Mouse (Mus musculus) common myeloid progenitor, adult 5-6 weeks (primary cell): ENCODE results near the gene Ly6g6c. TPM values are rescaled to one million over a fixed set of nuclear protein-coding genes. Genes with fewer than 3 reads are reported as not detected.
A peak's percentile ranks its signal among the peaks of the same experiment; 100 is the strongest.
"Not testable (repeated sequence)": the region's sequence is repeated elsewhere in the genome, so short reads cannot be mapped to it uniquely, and the experiment has no call there.

Experiments
- ATAC-seq: replicated peaks from 2 replicates; pipeline ENCODE4 v1.8.0; 2016; ENCODE audit warnings: low read depth, mild to moderate bottlenecking, moderate TSS enrichment, inconsistent platforms; ENCODE audit not compliant: poor library complexity, severe bottlenecking
- total RNA-seq: library from RNA; stranded (forward); fragments of 200-1000, 187-1606 nt; gene quantifications from 2 replicates; pipeline ENCODE4 v1.2.3, GENCODE M21; 2017

Gene Ly6g6c
- total RNA-seq, 1 experiment from 2014 or later, result not detected

DNA sequence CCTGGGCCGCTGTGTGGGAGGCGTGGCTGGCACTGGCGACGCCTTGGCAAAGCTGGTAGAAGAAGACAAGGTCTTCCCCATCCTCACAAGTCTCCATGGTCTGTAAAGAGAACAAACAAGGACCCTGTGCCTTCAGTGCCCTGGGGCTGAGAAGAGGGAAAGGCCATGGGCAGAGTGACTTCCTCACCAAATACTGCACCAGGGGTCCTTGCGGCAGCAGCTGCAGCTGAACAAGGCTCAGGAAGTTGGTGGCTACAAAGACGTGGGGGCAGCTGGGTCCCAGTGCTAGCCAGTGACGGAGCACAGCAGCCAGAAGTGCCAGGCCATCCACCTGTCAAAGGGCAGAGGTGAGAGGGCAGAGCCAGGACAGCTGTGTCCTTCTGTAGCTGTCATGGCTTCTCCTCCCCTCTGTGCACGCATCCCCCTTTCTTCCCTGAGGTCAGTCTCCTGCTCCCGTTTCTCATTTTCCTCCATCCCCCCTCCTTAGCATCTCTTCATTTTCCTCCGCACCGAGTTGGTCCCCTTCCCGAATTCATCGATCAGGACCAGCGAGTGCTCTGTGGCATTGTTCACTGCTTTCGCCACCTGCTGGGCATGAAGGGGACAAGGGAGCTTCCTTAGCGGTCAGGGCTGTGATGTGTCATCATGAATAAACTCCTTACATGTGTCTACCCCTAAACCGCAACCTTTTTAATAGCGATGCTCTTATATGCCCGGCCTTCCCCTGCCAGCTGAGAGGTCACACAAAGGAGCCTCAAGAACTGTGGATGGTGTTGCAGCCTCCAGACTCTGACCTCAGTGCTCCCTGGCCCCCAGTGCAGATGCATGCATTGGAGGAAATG lies 35.3 kb upstream of the Ly6g6c start:
- peak; percentile 67 for ATAC-seq

DNA sequence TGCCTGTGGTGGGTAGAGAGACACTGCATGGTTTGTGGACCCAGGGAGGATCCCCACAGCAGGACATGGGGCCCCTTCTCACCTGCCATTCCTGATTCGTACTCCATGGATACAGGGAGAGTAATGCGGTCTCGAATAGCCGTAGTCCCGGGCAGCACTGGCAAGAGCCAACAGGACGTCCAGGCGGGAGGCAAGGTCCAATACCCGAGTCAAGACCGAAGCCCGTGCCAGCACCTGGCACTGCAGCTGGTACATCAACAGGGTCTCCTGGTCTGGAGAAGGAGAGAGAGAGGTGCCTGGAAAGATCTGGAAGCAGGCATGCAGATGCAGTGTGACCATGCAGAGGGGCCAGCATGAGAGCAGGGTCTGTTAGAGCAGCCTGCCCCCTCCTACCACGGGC lies 33.9 kb upstream of the Ly6g6c start:
- ATAC-seq, result no peak

DNA sequence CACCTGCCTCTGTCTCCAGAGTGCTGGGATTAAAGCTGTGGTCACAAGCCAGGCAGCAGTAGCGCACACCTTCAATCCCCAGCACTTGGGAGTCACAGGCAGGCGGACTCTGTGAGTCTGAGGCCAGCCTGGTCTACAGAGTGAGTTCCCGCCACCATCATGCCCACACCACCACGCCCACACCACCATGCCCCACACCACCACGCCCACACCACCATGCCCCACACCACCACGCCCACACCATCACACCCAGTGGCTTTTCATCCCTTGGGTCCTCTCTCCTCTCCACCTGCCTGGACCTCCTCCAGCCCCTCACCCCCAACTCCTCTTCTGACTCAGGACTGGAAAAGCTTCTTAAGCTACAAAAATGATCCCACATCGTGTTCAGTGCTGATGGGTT lies 33.3 kb upstream of the Ly6g6c start:
- ATAC-seq, result no peak

DNA sequence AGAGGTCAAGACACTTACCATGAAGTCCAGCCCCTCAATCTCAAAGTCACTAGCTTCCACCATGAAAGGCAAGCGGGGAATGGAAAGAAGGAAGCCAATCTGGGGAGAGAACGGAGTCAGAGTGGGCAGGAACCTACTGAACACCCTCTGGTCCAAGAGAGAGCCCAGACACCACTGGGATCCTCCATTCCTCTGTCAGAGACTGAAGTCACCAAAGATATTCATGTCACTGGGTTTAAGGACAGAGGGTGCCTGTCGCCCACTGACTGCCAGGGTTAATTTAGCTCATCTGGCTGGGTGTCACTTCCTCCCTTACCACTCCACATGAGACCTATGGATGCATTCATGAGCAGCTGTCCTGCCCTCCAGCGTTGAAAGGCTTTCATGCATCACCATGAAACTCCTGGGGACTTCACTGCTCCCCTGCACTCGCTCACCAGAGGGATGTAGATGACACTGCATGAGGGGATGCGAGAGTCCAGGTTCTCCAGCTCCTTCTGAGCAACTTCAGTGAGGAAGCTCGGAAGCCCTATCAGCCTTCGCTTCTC lies 32.8 kb upstream of the Ly6g6c start:
- 0 out of 2 replicates have a peak, but pooled peaks have one; percentile 19 for ATAC-seq

DNA sequence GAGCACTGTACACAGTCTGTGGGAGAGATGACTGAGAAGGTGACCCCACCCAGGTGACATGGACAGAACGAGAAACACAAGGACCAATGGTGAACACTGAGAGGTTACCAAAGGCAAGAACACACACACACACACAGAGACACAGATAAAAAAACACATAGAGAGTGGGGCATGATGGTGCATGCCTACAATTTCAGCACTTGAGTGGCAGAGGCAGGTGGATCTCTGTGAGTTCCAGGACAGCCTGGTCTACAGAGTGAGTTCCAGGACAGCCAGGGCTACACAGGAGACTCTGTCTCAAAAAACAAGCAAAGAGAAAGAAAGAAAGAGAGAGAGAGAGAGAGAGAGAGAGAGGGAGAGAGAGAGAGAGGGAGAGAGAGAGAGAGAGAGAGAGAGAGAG lies 31.5 kb upstream of the Ly6g6c start:
- not testable (repeated sequence) for ATAC-seq

DNA sequence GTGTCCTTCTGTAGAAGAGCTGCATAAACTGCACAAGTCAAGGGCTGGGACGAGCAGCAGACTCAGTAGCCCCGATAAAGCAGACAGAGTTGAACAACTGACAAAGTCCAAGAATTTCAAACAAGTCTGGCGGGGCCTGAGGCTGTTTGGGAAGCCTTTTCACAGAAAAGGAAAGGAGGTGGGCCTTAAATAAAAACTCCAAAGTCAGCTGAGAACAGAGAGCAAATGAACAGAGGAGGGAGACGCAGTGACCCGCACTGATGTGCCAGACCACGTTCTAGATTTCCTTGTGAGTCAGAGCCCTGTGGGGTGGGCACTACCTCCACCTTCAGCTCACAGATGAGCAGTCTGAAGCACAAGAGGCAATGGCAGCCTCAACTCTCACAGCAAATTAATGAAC lies 30.3 kb upstream of the Ly6g6c start:
- no peak for ATAC-seq

DNA sequence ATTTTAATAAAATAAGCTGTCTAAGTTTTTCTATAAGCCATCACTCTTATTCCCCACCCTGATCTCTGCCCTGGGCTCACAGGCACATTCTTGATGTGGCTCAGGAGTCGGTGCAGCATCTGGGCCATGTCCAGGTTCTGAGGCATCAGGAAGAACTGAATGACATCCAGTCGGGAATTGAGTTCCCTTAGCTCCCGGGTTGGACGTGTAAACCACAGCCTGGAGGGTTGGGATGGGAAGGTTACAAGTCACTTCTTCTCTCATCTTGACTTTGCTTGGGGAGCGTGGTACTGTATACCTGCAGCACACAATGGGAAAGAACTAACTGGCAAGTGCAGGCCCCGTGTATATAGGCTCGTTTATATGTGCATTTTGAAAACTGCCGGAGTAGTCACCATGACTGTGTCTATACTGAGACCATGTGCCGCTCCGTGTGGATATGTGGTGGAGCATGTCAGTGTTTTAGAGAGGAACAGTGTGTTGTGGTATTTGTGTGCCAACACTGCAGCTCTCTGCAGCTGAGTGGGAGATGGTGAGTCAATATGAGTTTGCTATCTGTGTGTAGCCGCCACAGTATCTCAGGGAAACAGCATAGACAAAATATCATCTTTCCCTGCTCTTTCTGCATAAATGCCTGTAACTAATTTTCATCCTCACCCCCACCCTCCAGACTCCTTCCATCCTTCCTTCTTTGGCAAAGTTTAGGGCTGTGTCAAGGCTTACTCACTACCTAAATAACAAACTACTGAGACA lies 25.9 kb upstream of the Ly6g6c start:
- no peak for ATAC-seq

DNA sequence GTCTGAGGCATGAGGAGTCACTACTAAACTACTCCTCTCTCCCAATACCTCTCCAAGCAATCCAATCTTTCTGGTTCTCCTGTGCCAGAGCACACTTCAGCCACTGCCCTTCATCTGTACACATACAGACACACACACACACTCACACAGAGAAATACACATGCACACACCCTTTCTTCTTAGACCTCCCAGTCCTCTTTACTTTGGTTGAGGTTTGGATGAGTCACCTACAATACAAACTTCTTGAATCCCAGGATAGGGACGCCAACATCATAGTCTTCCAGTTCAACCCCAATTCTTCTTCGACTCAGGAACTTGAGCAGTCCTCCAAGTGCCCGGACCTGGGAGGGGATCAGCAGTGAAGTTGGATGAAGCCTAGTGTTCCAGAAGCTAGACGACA lies 21.4 kb upstream of the Ly6g6c start:
- no peak for ATAC-seq

DNA sequence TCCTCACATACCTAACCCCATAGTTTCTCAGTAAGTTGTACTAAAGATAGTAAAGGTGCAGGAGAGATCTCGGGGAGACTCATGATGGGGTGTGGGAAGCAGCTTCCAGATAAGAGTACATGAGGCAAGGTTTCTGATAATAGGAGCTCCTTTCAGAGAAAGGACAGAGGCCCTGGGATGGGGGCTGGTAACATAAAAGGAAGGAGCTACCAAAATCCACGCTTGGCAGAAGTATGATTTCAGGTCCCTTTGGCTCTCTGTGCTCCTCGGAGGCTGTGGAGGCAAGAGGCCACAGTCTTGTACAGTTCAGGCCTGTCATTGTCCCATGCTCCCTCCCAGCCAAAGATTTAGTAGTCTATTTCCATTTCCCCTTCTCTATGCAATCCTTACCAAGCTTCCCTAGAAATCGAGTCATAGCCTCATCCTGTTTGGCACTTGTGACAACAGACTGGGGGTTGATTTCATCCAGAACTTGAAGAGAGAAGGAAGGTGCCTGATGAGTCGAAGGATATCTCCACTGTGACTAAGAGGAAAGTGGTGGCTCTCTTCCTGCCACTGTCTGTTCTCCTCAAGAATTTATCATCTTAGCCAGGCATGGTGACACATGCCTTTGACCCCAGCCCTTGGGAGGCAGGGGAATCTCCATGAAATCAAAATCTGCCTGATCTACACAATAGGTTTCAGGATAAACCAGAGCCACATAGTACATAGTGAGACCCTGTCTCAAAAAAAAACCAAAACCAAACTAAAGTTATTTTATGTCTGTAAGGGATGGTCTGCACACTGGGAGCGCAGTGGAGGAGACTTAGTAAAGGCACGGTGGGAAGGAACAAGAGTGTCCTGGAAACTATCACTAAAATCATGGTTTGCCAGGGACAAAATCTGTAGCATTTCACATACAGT lies 20.0 kb upstream of the Ly6g6c start:
- no peak for ATAC-seq

DNA sequence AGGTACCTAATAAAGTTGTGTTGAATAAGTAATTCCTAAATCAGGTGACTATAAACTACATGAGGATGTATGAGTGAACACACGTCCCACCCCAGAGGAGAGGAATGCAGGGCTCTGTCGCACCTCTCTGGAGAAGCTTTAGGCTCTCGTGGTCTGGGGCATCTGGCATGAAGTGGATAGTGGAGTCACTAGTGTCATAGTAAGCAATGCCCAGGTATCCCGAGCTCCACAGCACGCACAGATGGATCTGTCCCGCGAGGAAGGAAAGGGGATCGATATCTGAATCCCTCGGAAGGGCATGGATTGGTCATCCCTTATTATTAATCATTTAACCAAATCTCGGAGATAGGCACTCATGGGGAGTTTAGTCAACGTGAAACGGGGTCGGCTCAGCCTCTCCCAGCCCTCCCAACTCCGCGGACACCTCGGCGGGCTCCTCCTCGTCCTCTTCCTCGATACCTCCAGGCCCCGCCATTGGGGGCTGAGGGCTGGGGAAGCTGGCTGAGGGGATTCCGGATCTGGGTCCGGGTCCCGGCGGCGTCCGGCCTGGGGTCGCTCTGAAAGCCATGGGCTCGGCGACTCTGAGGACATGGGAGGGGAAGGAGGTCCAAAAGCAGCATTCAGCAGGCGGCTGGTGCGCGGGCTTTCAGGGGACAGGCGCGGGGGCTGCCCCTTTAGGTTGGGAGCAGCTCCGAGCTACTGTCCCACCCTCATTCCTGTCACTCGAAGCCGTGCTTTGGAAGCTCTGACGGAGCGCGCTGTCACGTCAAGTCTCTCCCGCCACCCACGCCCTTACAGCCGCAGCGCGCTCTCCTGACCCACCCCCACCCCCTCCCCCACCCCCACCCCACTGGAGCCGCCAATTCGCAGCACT lies 19.1 kb upstream of the Ly6g6c start:
- no peak for ATAC-seq

DNA sequence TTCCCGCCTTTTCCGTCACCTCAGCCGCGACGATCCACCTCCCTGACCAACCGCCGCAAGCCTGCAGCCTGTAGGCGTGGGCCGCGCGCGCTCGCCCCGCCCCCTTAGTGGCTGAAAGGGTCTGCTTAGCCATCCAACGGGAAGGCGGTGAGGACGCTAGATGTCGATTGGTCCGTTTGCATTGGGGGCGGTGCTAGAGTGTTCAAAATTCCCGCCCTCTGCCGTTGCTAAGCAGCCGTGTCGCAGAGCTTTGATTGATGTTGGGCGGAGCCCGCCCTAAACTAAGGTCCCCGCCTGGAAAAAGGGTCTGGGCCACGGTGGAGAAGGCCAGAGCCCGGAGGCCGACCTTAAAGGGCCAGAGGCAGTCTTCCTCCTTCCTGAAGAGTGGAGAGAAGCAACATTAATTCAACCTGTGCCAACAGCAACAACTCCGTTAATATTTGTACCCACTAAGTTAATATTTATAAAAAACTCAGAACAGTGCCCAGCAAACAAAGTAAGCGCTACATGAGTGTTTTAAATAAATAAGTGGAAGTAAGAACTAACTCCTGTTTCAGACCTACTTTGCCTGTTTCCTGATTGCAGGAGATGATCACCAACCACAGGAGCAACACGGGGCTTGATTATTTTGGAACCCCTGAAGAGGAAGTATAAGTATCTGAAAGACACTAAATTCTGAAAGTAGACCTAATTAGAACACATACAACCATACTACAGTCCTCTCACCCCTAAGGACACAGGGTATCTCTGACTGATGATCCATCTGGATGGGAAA lies 18.3 kb upstream of the Ly6g6c start, which contains the start of gene Msh5:
Msh5 (minus strand) TSS at position 65 of the 775 bp plus-strand sequence.
- ATAC-seq, result peak; percentile 71

DNA sequence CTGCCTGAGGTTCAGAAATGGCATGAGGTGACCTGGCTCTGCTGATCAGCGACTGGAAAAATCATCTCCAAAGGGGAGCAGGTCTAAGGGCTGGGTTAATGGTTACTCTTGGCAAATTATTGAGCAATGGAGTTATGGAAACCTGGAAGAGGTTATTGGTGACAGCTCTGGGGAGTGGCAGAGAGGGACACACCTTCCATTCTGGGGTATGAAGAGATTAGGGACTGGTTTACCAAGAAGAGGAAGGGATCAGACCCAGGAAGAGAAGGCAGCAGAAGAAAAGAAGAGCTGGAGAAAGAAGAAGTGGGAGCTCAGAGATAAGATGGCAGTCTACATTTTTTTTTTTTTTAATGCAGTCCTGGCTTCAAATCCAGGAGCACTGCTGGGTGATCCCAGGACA lies 17.5 kb upstream of the Ly6g6c start:
- no peak for ATAC-seq

DNA sequence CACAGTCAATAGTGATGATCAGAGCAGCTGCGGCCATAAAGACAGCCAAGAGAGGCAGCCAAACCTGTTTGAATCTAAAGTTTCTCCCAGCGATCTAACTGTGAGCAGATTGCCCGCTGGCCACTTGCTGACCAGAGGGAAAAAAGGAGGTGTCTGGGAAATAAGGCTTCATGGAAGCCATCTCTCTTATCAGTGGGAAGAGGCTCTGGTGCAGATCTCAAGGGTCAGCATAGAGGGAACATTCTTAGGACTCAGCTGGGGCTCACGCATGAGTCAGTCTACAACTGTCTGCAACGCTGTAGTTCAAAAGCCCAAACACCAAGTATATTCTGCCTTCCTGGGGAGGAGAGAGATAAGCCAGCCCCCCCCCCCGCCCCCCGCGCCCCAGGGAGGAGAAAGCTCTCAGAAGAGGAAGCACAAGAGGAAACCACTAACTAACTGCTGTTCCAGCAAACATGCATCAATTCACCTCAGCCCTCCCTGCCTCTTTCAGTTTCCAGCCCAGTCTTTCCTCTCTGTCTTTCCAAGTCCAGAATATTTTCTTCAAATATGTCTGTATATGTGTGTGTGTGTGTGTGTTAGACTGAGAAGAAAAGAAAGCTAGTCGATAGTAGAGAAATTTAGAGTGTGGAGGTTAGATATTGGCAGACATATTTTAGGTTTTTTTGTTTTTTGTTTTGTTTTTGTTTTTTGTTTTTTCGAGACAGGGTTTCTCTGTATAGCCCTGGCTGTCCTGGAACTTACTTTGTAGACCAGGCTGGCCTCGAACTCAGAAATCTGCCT lies 16.8 kb upstream of the Ly6g6c start:
- peak; percentile 10 for ATAC-seq

DNA sequence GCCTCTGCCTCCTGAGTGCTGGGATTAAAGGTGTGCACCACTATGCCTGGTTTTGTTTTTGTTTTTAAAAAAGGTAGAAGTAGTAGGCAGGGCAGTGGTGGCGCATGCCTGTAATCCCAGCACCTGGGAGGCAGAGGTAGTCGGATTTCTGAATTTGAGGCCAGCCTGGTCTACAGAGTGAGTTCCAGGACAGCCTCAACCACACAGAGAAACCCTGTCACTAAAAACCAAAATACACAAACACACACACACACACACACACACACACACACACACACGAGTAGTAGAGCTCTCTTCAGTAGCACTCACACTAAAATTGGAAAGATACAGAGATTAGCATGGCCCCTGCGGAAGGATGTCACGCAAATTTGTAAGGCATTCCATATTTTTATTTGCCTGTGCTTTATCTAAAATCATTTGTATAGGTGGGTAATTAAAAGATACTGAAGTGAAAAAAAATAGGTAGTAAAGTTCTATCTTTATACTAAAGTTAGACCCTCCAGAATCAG lies 16.2 kb upstream of the Ly6g6c start:
- ATAC-seq, result no peak

DNA sequence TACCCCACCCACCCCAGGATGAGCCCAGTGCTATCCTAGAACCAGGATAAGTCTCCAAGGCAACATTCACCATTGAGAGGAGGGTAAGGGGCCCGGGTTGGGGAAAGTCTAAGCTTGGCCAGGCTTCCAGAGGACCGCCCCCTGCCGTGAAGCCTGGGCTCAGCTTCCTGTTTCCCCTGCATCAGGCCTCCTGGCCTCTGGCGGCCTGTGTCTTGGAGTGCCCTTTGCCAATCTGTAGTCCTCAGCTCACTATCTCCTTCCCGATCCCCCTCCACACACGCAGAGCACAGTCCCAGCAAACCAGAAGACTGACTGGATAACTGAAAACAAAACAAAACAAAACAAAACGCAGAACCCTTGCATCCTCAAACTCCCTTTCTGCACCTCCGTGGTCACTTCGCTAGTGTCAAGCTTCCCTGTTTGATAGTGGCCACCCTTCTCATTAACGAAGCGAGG lies 15.6 kb upstream of the Ly6g6c start, which contains the start of gene Clic1:
Clic1 (plus strand) TSS at position 406 of the 456 bp plus-strand sequence.
- peak; percentile 14; the same call in 1 of the 2 replicates for ATAC-seq

DNA sequence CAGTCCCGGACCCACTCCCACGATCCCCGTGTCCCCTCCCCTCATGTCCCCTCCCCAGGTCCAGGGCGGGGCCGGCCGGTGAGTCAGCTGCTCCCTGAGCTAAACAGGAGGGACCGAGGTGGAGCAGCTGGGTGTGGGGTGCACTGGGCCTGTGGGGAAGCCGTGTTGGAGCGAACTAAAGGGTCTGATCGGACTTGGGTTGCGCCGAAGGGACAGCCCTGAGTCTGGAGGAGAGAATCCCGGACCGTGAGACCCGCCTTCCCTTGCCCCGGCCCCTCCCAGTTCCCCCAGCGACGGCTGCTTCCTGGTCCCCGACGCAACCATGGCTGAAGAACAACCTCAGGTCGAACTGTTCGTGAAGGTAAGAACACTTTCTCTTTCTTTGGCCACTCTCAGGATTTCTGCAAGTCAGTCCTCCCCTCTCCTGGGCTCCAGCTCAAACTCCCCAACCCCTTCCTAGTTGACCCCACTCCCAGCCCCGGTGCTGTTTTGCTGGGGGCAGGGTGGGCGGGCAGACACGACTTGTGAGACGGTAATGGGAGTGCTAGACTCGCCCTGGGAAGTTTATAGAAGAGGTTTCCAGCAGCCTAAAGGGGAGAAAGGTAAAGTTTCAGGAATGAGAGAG lies 14.9 kb upstream of the Ly6g6c start:
- ATAC-seq, result peak; percentile 12; the same call in 1 of the 2 replicates
